In genomic region chr5:50126594-50126993, GRCm38 (mm10) we compare ENCODE assay signal across 13 mouse cellular contexts.
"Had no signal": no experiment of that assay in that cellular context is flagged by ENCODE, and none has a peak within 500 bp of the region (broad histone marks: within the 10 kb centered on the region; RNA-seq: fewer than 3 reads in every experiment).

No protein-coding gene starts in this region.

- H3K27ac ChIP-seq: limb, embryonic 12.5 days; lung, embryonic 15.5 days; macrophage had no signal

- H3K27me3 ChIP-seq: limb, embryonic 12.5 days; lung, embryonic 15.5 days; megakaryocyte, embryonic 14.5 days had no signal

- H3K4me3 ChIP-seq: limb, embryonic 12.5 days; lung, embryonic 15.5 days; megakaryocyte, embryonic 14.5 days had no signal

- H3K4me2 ChIP-seq: limb, embryonic 12.5 days; lung, embryonic 15.5 days; midbrain, embryonic 11.5 days had no signal

- DNase-seq: kidney, adult 11 months; kidney, adult 9 months; kidney, postnatal 10 days; lung, postnatal 14 days; right cerebral cortex, adult 18-20 months; right cerebral cortex, postnatal 25 days; thymus, postnatal 36 days had no signal

- H3K4me1 ChIP-seq: lung, embryonic 15.5 days; megakaryocyte, embryonic 14.5 days had no signal

- ATAC-seq: midbrain, embryonic 16.5 days had no signal

- H3K9me3 ChIP-seq: limb, embryonic 12.5 days; lung, embryonic 15.5 days; megakaryocyte, embryonic 14.5 days had no signal

- H3K36me3 ChIP-seq: limb, embryonic 12.5 days; lung, embryonic 15.5 days had no signal

- H3K9ac ChIP-seq: limb, embryonic 12.5 days; lung, embryonic 15.5 days had no signal
